Mouse (Mus musculus): ENCODE measurements around the gene Ngdn.
"Not testable (repeated sequence)": the region's sequence is repeated elsewhere in the genome, so short reads cannot be mapped to it uniquely, and the experiment has no call there.

Ngdn gene

DNA sequence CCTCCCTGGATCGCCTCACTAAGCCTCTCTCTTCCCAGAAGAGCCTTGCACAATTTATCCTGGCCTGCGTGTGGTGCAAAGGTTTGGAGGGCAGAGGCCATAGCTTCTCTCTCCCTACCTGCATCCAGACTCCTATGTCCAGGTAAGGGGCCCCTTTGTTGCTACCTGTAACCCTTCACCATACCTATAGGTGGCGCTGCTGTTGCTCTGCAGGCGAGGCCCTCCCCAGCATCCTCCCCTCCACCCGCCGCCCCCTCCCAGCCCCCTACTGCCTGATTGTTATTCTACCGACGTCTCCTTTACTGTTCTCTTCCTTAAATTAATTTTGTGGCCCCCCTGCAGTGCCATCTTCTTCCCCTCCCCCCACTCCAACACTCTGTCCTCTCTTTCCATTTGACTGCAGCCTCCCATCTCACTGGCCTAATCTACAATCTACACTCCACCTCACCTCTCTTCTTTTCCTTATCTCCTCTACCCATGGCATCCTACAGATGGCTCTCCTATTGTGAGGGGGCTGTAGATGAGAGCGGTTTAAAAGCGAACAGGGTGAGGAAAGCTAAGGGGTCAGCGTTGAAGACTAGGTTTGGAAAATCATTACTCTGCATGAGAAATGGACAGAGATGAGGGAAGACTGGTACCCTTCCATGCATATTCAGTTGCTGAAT, 13.9 kb downstream of the Ngdn start:
- peak in 1 of 2 experiments; percentile 10 for DNase-seq (ENCODE audit: low spot score in 2 of 2)

DNA sequence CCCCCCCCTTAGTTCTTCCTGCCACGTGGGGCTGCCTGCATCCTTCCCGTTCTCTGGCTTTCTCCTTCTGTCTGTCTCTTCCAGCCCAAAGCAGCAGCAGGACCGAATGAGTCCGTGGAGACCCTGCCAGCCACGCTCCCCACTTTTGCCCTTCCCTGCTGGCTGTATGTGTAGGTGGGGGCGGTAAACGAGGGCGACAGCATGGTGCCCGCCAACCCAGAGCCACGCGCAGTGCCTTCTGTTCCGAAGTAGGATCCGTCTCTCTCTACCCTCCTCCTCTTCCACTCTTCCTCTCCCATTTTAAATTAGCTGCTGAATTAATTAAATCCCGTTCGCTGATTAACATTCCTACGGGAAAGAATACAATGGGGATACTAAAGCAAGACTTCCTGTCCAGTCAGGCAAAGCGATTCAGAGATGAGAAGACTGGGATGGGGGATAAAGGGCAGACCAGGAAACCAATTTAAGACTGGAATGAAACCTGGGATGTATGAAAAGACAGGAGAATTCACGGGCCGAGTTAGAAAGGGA, 17.5 kb downstream of the Ngdn start:
- no peak for DNase-seq (ENCODE audit: low spot score in 2 of 2)

DNA sequence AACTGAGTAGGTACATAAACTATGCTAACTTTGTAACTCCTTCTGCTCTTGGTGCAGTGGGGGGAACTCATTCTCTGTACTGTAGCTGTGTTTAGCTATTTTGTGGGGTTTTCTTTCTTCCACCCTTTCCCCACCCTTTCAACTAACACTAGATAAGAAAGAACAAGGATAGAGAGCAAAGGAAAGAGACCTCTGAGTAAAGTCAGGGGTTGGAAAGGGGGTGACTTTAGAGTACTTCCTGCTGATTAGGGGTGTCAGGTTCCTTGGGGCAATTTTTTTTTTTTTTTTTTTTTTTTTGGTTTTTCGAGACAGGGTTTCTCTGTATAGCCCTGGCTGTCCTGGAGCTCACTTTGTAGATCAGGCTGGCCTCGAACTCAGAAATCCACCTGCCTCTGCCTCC, 28.4 kb downstream of the Ngdn start:
- DNase-seq (ENCODE audit: low spot score in 2 of 2): not testable (repeated sequence)

DNA sequence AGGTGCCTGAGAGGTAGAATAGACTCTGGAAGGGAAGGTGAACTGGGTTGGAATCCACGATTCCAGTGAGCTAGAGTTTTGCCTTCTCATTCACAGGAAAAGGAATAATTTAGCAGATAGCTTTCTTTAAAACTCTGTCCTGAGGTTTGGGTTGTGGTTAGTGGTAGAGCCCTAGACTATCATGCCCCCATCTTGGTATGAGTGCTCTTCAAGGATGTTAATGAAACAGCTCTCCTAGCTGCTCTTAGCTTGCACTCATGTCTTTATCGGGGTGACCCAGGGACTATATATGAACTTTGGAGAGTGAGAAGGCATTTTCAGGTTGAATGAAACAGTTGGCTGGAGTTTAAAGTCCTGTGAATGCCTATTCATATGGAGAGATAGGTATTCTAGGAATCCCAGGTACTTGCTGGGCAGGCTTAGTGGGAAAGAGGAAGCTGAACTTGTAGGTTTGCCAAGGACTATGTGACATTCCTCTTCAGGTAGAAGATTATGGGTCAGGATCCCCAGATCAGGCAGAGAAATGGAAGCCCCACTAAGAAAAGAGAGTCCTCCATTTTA, 32.8 kb downstream of the Ngdn start:
- no peak for DNase-seq (ENCODE audit: low spot score in 2 of 2)

DNA sequence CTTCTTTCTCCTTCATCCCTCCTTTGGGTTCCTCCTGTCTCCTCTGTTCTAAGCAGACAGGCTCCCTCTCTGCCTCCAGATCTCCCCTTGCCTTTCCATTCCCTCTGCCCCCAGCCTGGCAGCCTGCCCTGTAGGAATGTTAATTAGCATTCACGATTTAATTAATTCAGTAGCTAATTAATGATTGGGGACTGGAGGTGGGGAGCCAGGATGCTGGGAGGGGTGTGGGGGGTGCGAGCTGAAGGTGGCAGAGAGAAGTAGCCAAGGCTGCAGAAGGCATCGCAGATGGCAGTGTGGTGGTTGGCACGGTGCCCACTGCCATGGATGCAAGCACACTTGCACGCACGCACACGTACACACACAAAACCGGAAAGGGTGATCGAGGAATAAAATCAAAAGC, 37.2 kb downstream of the Ngdn start:
- no peak for DNase-seq (ENCODE audit: low spot score in 2 of 2)

DNA sequence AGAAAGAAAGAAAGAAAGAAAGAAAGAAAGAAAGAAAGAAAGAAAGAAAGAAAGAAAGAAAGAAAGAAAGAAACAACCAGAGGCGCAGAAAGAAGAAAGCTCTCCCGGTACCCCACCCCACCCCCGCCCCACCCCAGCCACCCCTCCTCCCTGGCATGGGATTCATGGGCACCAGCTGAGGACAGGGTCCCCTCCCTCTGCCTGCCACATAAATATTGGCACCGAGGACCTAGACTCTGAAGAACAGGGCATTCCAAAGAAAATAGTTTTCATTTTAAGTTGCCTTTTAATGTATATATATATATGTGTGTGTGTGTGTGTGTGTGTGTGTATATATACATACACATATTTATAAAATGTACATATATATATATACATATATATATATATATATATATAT, 37.8 kb downstream of the Ngdn start:
- no peak for DNase-seq (ENCODE audit: low spot score in 2 of 2)

DNA sequence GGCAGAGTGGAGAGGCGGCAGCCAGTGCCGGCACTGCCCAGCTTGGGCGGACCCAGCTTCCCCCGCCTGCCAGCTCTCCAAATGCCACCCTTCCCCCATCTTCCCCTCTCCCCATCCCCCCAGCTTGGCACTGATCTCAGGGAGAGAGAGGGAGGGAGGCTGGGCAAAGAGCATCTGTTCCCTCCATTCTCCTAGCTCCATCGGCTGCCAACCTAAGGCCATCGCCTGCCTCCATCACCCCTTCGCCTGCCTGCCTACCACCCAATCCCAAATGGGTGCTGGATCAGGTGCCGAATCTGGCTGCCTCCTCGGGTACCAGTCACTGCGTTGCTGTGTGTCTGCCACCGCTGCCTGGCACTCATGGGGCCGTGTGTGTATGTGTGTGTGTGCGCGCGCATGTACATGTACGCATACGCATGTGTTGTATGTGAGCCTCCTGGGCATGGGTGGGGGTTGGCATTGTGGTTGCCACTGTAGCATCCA, 38.5 kb downstream of the Ngdn start:
- DNase-seq (ENCODE audit: low spot score in 2 of 2): no peak

DNA sequence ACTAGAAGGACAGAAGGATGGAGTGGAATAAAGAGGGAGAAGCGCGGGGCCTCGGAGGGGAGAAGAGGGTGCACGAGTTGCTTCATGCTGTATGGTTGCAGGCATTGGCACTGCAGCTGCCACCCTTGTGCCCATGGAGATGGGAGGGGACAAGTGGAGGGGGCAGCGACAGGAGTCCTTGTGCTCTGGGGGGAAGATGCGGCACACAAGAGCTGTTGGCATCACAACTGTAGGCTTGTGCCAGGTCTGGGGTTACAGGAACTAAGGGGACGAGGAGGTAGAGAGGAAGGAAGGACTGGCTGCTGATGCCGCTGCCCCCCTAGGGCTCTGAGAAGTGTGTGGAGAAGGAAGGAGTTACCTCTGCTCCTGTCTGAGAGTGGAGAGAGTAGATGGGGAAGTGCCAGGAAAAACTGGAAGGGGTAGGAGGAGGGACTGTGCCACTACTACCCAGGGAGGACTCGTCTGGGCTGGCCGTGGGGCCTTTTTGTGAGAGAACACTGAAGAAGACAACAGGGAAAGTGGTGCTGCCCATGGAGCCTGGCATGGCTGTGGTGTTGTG, 39.0 kb downstream of the Ngdn start:
- DNase-seq (ENCODE audit: low spot score in 2 of 2): no peak

DNA sequence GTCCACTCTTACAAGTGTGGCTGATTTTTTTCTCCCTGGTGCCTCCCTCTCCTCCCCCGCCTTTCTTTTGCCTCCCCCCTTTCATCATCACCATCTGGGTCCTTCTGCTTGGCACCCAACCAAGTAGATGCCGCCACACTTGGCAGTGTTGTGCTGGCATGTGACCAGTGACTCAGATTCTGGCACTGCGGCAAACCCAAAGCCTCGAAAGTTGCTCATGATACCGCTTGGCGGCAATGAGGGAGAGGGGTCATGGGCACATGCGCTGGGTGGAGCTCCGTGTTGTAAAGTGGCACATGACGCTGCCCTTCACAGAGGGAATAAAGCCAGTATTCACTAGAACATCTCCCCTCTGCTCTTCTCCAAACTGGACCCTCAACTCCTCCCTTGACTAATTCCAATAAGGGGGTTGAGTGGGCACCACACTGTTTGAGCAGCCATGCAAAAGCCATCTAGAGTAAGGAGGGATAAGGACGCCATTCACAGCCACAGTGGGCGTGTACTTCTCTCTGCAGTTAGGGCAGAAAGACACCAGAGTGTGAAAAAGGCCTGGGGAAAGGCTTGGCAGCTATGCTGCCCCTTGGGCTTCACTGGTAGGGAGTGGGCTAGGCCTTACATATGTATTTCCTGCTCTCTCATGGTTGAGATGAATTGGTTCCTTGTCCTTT, 40.0 kb downstream of the Ngdn start:
- DNase-seq (ENCODE audit: low spot score in 2 of 2): no peak

DNA sequence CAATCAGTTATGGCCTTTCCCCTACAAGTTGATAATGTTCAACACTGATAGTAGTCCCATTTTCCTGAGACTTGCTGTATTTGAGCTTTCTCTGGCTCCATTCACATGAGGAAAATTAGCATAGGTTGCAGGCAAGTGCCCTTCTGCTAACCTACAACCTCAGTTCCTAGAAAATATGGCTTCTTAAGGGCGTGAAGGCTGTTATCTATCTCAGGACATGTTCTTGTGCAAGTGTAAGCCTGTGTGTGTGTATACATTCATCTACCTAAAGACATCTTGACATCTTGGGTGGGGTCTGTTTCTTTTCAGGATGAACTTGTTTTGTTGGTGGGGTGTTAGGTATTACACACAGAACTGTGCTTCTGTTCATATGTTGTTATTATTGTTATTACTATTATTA, 43.8 kb downstream of the Ngdn start:
- DNase-seq (ENCODE audit: low spot score in 2 of 2): no peak

DNA sequence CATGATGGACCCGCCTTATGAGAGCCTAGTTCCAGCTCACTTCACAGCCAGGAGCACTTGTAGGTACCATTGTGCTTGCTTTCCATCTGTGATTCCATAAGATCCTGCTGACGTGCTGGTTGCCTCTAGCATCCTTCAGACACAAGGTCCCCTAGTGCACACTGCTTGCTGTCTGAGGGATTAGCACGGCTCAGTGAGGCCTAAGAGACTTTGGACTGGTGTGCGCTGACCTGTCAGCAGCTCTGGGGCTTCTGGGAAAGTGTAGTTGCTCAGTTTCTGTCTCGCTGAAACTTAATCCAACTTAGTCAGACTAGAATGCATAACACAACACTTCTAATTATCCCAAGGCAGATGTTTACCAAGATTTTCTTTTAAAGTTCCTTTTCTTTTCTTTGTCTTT, 44.7 kb downstream of the Ngdn start:
- no peak for DNase-seq (ENCODE audit: low spot score in 2 of 2)

DNA sequence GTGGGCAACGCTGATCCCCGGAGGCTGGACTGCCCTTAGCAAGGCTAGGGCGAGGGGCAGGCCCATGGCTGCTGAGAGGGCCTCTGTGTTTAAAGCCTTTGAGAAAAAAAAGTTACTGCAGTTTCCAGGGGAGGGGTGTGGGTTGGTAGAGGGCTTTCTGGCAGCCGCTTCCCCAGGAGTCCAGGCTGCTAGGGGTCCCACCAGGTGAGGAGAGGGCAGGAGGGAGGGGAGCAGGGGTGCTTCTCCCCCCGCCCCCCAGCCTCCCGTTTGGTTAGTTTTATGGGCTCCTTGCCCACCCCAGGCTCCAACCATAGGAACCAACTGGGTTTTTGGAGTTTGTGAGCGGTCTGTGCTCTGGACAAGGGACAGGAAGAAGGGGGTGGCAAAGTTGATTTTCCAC, 46.6 kb downstream of the Ngdn start:
- no peak for DNase-seq (ENCODE audit: low spot score in 2 of 2)

DNA sequence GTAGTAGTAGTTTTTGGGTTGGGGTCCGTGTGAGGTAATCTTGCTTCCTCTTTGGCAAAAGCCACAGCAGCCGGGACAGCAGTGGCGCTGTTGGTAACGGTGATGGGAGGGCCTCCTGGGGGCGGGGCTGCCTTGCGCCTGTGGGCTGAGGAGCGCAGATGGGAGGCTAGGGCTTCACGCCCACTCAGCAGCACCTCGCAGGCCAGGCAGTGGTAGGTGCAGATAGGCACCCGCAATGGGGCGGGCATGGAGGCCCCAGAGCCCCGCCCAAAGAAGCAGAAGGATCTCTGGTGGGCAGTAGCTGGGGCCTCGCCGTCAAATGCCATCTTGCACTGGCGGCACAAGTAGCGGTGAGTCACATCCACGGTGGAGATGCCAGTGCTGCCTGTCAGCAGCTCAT, 47.4 kb downstream of the Ngdn start:
- peak; percentile 27 to 39 for DNase-seq (ENCODE audit: low spot score in 2 of 2)

DNA sequence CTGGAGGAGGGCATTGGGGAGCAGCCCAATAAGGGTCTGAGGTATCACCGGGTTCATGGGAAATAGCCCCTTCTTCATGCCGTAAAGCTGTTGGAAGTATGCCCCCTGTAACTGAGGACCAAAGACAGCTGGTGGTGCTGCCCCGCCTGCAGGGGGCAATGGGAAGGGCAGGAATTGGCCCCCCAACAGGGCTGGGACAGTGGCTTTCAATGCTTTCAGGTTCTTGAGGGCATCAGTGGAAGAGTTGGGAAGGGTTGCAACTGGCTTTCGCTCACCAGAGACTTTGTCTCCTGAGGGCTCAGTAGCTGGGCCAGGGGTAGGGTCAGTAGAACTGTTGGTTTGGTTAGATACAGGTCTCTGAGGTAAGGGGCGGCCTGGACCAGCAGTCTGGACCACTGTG, 47.9 kb downstream of the Ngdn start:
- no peak for DNase-seq (ENCODE audit: low spot score in 2 of 2)

DNA sequence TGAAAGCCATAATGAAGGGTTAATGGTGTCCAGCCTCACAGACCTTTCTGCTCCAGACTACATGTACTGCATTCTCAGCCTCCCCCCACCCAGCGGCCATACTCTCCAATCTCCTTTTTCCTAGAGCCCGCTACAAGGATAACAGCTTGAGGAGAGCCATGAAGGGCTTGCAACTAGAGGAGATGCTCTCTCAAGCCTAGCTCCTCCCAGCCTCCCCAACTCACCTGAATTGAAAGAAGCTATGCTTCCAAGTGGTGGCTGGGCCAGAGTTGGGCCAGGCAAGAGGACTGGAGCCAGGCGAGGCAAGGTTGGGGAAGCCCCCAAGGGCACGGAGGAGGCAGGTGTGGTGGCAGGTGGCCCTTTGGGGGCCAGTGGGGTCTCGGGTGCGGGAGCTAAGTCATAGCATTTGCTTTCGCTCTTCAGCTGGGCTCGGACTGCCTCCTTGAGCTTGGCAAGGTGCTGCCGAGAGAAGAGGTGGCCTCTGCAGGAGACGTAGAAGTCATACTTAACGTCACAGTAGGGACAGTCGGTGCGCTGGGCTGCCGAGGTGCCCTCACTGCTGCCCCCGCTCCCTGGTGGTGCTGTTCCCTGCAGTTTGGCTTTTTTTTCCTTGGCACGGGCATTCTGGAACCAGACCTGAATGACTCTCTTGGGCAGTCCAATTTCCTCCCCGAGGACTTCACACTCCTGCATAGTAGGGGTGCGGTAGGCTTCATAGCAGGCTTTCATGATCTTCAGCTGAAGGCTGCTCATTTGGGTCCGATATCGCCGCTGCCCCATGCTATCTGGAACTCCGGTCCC, 48.5 kb downstream of the Ngdn start:
- no peak for DNase-seq (ENCODE audit: low spot score in 2 of 2)

DNA sequence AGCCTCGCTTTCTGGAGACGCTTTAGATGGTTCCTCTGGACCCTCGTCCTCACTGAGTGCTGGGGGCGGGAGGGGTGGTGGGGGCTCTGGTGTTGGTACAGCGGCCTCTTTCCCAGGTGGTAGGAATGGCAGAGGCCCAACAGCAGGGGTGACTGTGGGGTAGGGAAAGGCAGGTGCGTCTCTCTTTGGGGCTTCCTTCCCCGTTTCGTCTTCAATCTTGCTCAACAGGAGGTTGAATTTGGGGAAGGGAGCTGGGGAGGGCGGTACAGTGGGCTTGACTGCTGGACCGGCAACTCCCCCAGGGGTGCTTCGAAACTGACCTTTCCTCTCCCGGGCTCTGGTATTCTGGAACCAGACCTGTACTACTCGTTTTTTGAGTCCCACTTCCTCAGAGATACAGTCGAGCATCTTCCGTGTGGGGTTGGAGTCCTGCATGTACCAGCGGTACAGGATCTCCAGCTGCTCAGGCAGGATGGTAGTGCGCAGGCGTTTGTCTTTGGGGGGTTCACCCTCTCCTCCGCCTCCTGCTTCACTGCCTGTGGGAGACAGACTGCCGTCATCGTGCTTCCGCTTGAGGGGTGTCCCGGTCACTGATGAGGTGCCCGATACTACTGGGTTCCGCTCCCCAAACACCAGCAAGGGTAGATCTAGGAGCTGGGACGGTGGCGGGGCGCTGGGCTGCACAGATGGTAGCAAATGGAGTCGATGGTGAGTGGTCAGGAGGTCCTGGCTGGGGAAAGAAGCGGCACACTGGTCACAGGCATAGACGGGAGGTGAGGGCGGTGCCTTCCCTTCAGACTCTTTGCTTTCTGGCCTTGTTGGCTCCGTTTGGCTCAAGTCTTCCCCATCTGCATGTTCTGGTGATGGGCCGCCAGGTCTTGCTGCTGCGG, 49.5 kb downstream of the Ngdn start:
- DNase-seq (ENCODE audit: low spot score in 2 of 2): no peak

DNA sequence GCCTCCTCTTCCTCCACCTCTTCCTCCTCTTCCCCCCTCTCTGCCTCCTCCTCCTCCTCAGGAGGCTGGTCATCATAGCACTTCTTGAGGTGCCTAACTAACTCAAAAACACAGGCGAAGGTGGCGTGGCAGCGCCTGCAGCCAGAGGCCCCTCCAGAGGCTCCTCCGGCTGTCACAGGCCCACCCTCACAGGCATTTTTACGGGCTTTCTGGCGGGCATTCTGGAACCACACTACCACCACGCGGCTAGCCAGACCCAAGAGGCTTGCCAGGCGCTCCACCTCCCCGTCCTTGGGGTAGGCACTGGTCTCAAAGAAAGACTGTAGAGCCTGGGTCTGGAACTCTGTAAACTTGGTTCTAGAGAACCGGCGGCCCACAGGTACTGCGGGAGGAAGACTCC, 50.1 kb downstream of the Ngdn start:
- DNase-seq (ENCODE audit: low spot score in 2 of 2): no peak

DNA sequence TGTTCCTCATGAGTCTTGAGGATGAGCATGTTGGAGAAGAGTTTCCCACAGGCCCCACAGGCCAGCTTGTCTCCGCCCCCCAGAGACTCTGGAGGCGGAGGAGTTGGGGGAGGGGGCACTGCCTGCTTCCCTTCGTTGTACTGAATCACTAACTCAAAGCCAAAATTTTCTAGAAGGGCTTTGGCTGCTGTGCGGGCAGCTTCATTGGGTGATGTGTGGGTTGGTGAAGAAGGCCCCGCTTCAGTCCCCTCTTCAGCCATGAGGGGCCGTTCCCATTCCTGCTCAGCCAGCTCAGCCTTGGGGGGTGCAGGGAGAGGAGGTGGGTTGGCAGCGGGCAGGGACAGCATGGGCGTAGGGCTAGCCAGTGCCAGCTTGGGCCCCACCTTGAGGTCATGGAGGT, 50.8 kb downstream of the Ngdn start:
- no peak for DNase-seq (ENCODE audit: low spot score in 2 of 2)

DNA sequence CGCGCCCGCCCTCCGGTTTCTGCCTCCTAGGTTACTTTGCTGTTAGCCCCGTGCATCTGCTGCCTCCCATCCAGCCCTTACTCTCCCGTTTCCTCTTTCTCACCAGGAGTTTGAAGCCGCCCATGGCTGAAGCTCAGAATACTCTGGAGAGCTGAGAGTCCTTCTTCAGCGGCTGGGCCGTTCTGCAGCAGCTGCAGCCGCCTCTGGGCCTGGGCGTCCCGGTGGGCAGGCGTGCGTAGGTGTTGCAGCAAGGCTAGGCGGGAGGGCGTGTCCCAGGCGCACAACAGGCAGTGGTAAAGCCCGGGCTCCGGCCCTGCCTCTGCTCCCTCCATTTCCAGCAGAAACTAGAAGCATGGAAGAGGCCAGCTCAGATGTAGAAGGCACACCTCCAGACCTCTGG, 56.5 kb downstream of the Ngdn start:
- no peak for DNase-seq (ENCODE audit: low spot score in 2 of 2)
